Mouse (Mus musculus): Measurements from ENCODE around the gene Slc18b1.

- TF ChIP-seq POLR2A (IDR thresholded peaks at IDR 0.05; ENCODE audit: insufficient read length, low read depth) (no peak), E2F4 (IDR thresholded peaks at IDR 0.05; ENCODE audit: insufficient read depth) (no peak), TCF3 (IDR thresholded peaks at IDR 0.05; ENCODE audit: insufficient read length, low read depth) (no peak), SRF (IDR thresholded peaks at IDR 0.05; ENCODE audit: control insufficient read depth, insufficient read length, low read depth) (no peak), MAX (IDR thresholded peaks at IDR 0.05; ENCODE audit: low read depth) (no peak), TCF12 (IDR thresholded peaks at IDR 0.05; ENCODE audit: insufficient read depth, poor library complexity, severe bottlenecking) (no peak), MYOD1 (IDR thresholded peaks at IDR 0.05; ENCODE audit: control insufficient read depth in 1 of 3, insufficient read length in 2 of 3, low read depth in 2 of 3) (no peak), CEBPB (IDR thresholded peaks at IDR 0.05; ENCODE audit: insufficient read depth, poor library complexity, severe bottlenecking) (no peak)
These were observed 39.5 kb downstream of the Slc18b1 start for GRCm38 (mm10) chr10:23836003-23836964.

Measured in myocyte (in vitro differentiated cells).